ENCODE assay signal across 16 mouse cellular contexts in the genomic region with DNA sequence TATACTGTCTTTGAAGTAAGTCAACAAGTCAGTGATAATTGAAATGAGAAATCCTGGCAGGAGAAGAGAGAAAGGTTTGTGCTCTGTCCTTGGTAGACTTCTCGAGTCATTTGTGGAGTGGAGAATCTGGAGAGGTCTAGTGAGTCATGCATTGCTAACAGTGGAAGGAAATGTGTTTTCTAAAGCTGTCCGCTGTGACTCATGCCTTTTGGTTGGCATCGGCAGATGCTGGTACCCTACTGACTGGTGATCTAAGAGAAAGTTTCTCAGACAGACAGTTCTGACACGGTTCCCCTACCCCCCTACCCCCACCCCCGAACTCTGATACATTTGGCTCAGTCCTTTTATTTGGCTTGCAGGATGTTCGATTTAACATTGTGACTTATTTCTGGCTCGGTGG.
DNase-seq lines count a peak whose midpoint lies in the region; TF ChIP-seq lines count a peak whose summit lies in the region.
"Had no signal": no experiment of that assay in that cellular context is flagged by ENCODE, and none has a peak within 500 bp of the region (broad histone marks: within the 10 kb centered on the region; RNA-seq: fewer than 3 reads in every experiment).

No protein-coding gene starts in this region.

- TF ChIP-seq CTCF in embryonic fibroblast, embryonic 13.5 days (IDR thresholded peaks at IDR 0.05; ENCODE audit: borderline replicate concordance, insufficient read depth, low read length) = no peak

- H3K4me3 ChIP-seq in embryonic fibroblast, embryonic 13.5 days (ENCODE audit: insufficient read depth, low read length) = no peak overlapping the region
- H3K4me3 ChIP-seq: gastrocnemius, adult 2 months; heart, embryonic 13.5 days; hindbrain, embryonic 10.5 days; megakaryocyte, embryonic 14.5 days had no signal

- H3K27ac ChIP-seq in embryonic fibroblast, embryonic 13.5 days (ENCODE audit: insufficient read depth, low read length) = peak overlapping the region; percentile 62
- H3K27ac ChIP-seq: gastrocnemius, adult 2 months; heart, embryonic 13.5 days; hindbrain, embryonic 10.5 days had no signal

- peaks cover 5% of the 10 kb centered on the region; the same call in 1 of the 2 replicates for H3K4me1 ChIP-seq in embryonic fibroblast, embryonic 13.5 days (ENCODE audit: control insufficient read depth, insufficient read depth, low read length)
- H3K4me1 ChIP-seq: heart, embryonic 13.5 days; hindbrain, embryonic 10.5 days had no signal

- TF ChIP-seq POLR2A in embryonic fibroblast, embryonic 13.5 days (IDR thresholded peaks at IDR 0.05; ENCODE audit: low read depth, low read length) = no peak

- peak; percentile 40 for DNase-seq in layer of hippocampus, adult 9-11 months
- DNase-seq in layer of hippocampus, postnatal 14 days (ENCODE audit: low spot score in 2 of 2) = no peak
- DNase-seq in 416B (ENCODE audit: low read depth) = peak; percentile 98
- peak; percentile 82 for DNase-seq in Muller cell, postnatal 12 days (ENCODE audit: inconsistent ontology term)
- DNase-seq in thymus, postnatal 14 days = no peak
- no peak for DNase-seq in lung, postnatal 14 days
- no peak for DNase-seq in cerebellum, postnatal 10 days
- DNase-seq: cerebellum, adult 11 months; gastrocnemius, adult 2 months; kidney, adult 18-20 months; kidney, postnatal 4 days; lung, adult 18-20 months had no signal

Comparison
In these comparisons a context has a peak if more than half of its experiments do, and no peak if none do; other contexts are left out.
1. DNase-seq: peak in layer of hippocampus, adult 9-11 months (single experiment), 416B (single experiment) and Muller cell, postnatal 12 days (single experiment); none in layer of hippocampus, postnatal 14 days (0 of 2), thymus, postnatal 14 days (single experiment), lung, postnatal 14 days (single experiment) and cerebellum, postnatal 10 days (0 of 2).